Mouse (Mus musculus) bone marrow, adult 2 months (tissue): ENCODE data around the gene Wdr91.

Source experiments
- CTCF ChIP-seq: fragments of 200-500 bp; IDR thresholded peaks from 2 replicates; pipeline ENCODE4 v1.5.1; 2011; ENCODE audit warnings: low read length, control low read depth; ENCODE audit not compliant: control insufficient read depth, insufficient read depth
- POLR2A ChIP-seq: fragments of 200-500 bp; IDR thresholded peaks from 2 replicates; pipeline ENCODE4 v1.6.1; 2011; ENCODE audit warnings: low read depth, mild to moderate bottlenecking, control low read depth, low read length, borderline replicate concordance; ENCODE audit not compliant: control insufficient read depth

GRCm38 (mm10) chr6:34902578-34902977 is 8.1 kb downstream of the Wdr91 start:
- TF ChIP-seq CTCF: no peak
- TF ChIP-seq POLR2A: no peak
